Mouse (Mus musculus) megakaryocyte, embryonic 14.5 days (primary cell): ENCODE data around the gene Hlcs.

Source experiments
- FLI1 ChIP-seq: IDR thresholded peaks from 2 replicates; pipeline ENCODE4 v1.6.1; 2012; ENCODE audit warnings: low read length, inconsistent platforms, mixed read lengths
- GATA1 ChIP-seq: IDR thresholded peaks from 3 replicates; pipeline ENCODE4 v1.6.1; 2012; ENCODE audit warnings: mixed read lengths, low read length, inconsistent platforms, borderline replicate concordance

- TF ChIP-seq FLI1 (no peak), GATA1 (no peak)
Measured at GRCm38 (mm10) chr16:94326008-94326407, 12.6 kb upstream of the Hlcs start.
